Comparison of ENCODE assay signal across 25 mouse cellular contexts in the genomic region with DNA sequence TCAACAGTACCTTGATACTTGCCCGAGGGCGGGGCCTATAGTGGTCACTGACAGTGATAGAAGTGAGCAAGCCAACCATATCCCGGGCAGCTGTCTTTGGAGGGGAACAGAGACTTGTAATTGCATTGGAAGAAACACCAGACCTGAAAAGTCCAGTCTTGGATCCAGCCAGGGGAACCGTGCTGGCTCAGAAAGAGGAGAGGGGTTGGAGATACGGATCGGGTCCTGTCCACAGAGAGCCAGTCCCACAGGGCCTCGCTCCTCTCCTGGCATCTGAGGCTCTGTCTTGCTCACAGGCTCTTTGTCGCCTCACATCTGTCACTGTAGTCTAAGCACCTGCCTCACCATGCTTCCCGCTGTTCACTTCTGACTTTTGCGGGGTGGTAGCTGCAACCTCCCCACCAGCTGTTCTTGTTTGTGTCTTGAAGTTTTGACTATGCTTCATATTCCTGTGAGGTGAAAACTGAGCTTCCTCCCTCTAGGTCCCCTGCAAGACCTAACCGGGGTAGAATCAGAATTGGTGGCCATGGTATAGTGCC. TPM values are rescaled to one million over a fixed set of nuclear protein-coding genes. Genes with fewer than 3 reads are reported as not detected.
DNase-seq lines count a peak whose midpoint lies in the region; ATAC-seq and TF ChIP-seq lines count a peak whose summit lies in the region.
"Had no signal": no experiment of that assay in that cellular context is flagged by ENCODE, and none has a peak within 500 bp of the region (broad histone marks: within the 10 kb centered on the region; RNA-seq: fewer than 3 reads in every experiment).

No protein-coding gene starts in this region.

- peak overlapping the region; percentile 4; the same call in 1 of the 2 replicates for H3K4me2 ChIP-seq in midbrain, postnatal 0 days (ENCODE audit: low read depth, low read length, poor library complexity, severe bottlenecking)
- no peak overlapping the region for H3K4me2 ChIP-seq in midbrain, embryonic 14.5 days (ENCODE audit: low read length)
- H3K4me2 ChIP-seq: forebrain, embryonic 13.5 days; heart, embryonic 13.5 days; hindbrain, embryonic 14.5 days had no signal

- no peak overlapping the region for H3K27ac ChIP-seq in midbrain, postnatal 0 days (ENCODE audit: low read depth, low read length)
- no peak overlapping the region for H3K27ac ChIP-seq in midbrain, embryonic 14.5 days (replicated peaks; ENCODE audit: low read depth, low read length)
- H3K27ac ChIP-seq: embryonic facial prominence, embryonic 10.5 days; embryonic facial prominence, embryonic 13.5 days; forebrain, embryonic 10.5 days; forebrain, embryonic 13.5 days; heart, embryonic 10.5 days; heart, embryonic 13.5 days; hindbrain, embryonic 14.5 days had no signal

- ATAC-seq in midbrain, postnatal 0 days (ENCODE audit: low FRiP score): no peak
- no peak for ATAC-seq in midbrain, embryonic 14.5 days (ENCODE audit: low FRiP score, low TSS enrichment)
- ATAC-seq: CD4-positive, CD25-positive, alpha-beta regulatory T cell, adult 4 months; forebrain, embryonic 13.5 days; forebrain, embryonic 16.5 days had no signal

- H3K4me1 ChIP-seq in midbrain, postnatal 0 days (ENCODE audit: insufficient read depth, low read length): peaks cover 5% of the 10 kb centered on the region; the same call in 1 of the 2 replicates
- peaks cover 29% of the 10 kb centered on the region for H3K4me1 ChIP-seq in midbrain, embryonic 14.5 days (ENCODE audit: control insufficient read depth, insufficient read depth, low read length)

- WGBS in midbrain, postnatal 0 days: 67% methylated on average over 11 of the region's 11 CpGs
- 70% methylated on average over 11 of the region's 11 CpGs for WGBS in midbrain, embryonic 14.5 days

- no peak overlapping the region for H3K9ac ChIP-seq in midbrain, postnatal 0 days (replicated peaks; ENCODE audit: low read length, poor library complexity, severe bottlenecking)
- no peak overlapping the region for H3K9ac ChIP-seq in midbrain, embryonic 14.5 days (replicated peaks; ENCODE audit: low read length)
- H3K9ac ChIP-seq: embryonic facial prominence, embryonic 13.5 days; forebrain, embryonic 13.5 days; heart, embryonic 13.5 days; hindbrain, embryonic 14.5 days had no signal

- intact Hi-C loops in gastrocnemius, postnatal 36 days (cut with DNase I): no loop called here

- no peaks in the 10 kb centered on the region for H3K9me3 ChIP-seq in midbrain, postnatal 0 days (ENCODE audit: low read length)
- H3K9me3 ChIP-seq in midbrain, embryonic 14.5 days (ENCODE audit: control insufficient read depth, low read length): no peaks in the 10 kb centered on the region
- H3K9me3 ChIP-seq: embryonic facial prominence, embryonic 10.5 days; embryonic facial prominence, embryonic 13.5 days; forebrain, embryonic 10.5 days; forebrain, embryonic 13.5 days; heart, embryonic 10.5 days; heart, embryonic 13.5 days had no signal

- 0 out of 2 replicates have a peak, but pooled peaks cover 1% of the 10 kb centered on the region for H3K36me3 ChIP-seq in midbrain, postnatal 0 days (ENCODE audit: insufficient read depth, low read length)
- H3K36me3 ChIP-seq in midbrain, embryonic 14.5 days (ENCODE audit: control insufficient read depth, insufficient read depth, low read length): peaks cover 3% of the 10 kb centered on the region; the same call in 1 of the 2 replicates
- H3K36me3 ChIP-seq: embryonic facial prominence, embryonic 10.5 days; forebrain, embryonic 10.5 days; heart, embryonic 10.5 days had no signal

- peak; percentile 7 to 29 for DNase-seq in gastrocnemius, postnatal 36 days
- DNase-seq in gastrocnemius, adult 18-20 months (ENCODE audit: low spot score): no peak
- no peak for DNase-seq in midbrain, postnatal 0 days (ENCODE audit: low spot score)
- no peak for DNase-seq in midbrain, embryonic 14.5 days
- peak; percentile 30 for DNase-seq in thymus, postnatal 4 days
- DNase-seq in thymus, postnatal 25 days: no peak
- no peak for DNase-seq in layer of hippocampus, adult 9-10 months (ENCODE audit: low spot score)
- DNase-seq: adrenal gland, adult 2 months; adrenal gland, postnatal 14 days; cerebellum, adult 8-10 months; cerebellum, postnatal 36 days; embryo, embryonic 11 days; gastrocnemius, postnatal 10 days; heart, adult 18-20 months; heart, postnatal 14 days; heart, postnatal 4 days had no signal

- H3K27me3 ChIP-seq in midbrain, postnatal 0 days (ENCODE audit: insufficient read depth, low read length): no peaks in the 10 kb centered on the region; the same call in 1 of the 2 replicates
- peaks cover 8% of the 10 kb centered on the region; the same call in 1 of the 2 replicates for H3K27me3 ChIP-seq in midbrain, embryonic 14.5 days (ENCODE audit: control insufficient read depth, insufficient read depth, low read length)

- H3K4me3 ChIP-seq in midbrain, postnatal 0 days (ENCODE audit: low read depth, low read length): no peak overlapping the region
- H3K4me3 ChIP-seq in midbrain, embryonic 14.5 days (replicated peaks; ENCODE audit: low read depth, low read length): no peak overlapping the region
- H3K4me3 ChIP-seq: embryonic facial prominence, embryonic 13.5 days; forebrain, embryonic 10.5 days; forebrain, embryonic 13.5 days; heart, embryonic 10.5 days; heart, embryonic 13.5 days had no signal

- TF ChIP-seq CTCF in midbrain, postnatal 0 days (IDR thresholded peaks at IDR 0.05): no peak

RNA-seq across cellular contexts. Expression of a gene that starts 1.1 kb away (rescaled TPM):
- total RNA-seq in gastrocnemius, postnatal 36 days (2021): 1 to 10 TPM; 5.1 to 5.7 TPM
- 1 to 10 TPM; 4.7 to 5.4 TPM for total RNA-seq in gastrocnemius, adult 18-20 months (2021)
- 5.9 and 7.2 TPM in 2 replicates for total RNA-seq in midbrain, postnatal 0 days (2014; rRNA removed)
- 2.9 and 3.4 TPM in 2 replicates for polyA plus RNA-seq in midbrain, postnatal 0 days (2015; fragmentation: Nextera tagmentation; extraction: Ambion mirVana)
- polyA plus RNA-seq in midbrain, embryonic 14.5 days (2014; fragmentation: Nextera tagmentation; extraction: Ambion mirVana): 2.4 and 2.8 TPM in 2 replicates
- total RNA-seq: adrenal gland, postnatal 14 days; heart, adult 18-20 months; heart, postnatal 4 days had no signal
- polyA plus RNA-seq: CD4-positive, CD25-positive, alpha-beta regulatory T cell, adult 4 months; heart, embryonic 13.5 days had no signal

RNA-seq across cellular contexts. Expression of a gene that starts 2.8 kb away (rescaled TPM):
- 10 to 100 TPM; 17.8 to 19.8 TPM for total RNA-seq in gastrocnemius, postnatal 36 days (2021)
- total RNA-seq in gastrocnemius, adult 18-20 months (2021): 10 to 100 TPM; 23.2 to 24.9 TPM
- 72.2 and 85.8 TPM in 2 replicates for total RNA-seq in midbrain, postnatal 0 days (2014; rRNA removed)
- 101 and 102 TPM in 2 replicates for polyA plus RNA-seq in midbrain, postnatal 0 days (2015; fragmentation: Nextera tagmentation; extraction: Ambion mirVana)
- polyA plus RNA-seq in midbrain, embryonic 14.5 days (2014; fragmentation: Nextera tagmentation; extraction: Ambion mirVana): 71.1 and 72.7 TPM in 2 replicates

RNA-seq across cellular contexts. Expression of a gene that starts 30.2 kb away (rescaled TPM):
- total RNA-seq in gastrocnemius, postnatal 36 days (2021): 10 to 100 TPM; 19.3 to 20.1 TPM
- total RNA-seq in gastrocnemius, adult 18-20 months (2021): 10 to 100 TPM; 17.5 to 25.8 TPM
- 32.8 and 40.4 TPM in 2 replicates for total RNA-seq in midbrain, postnatal 0 days (2014; rRNA removed)
- polyA plus RNA-seq in midbrain, postnatal 0 days (2015; fragmentation: Nextera tagmentation; extraction: Ambion mirVana): 12.9 TPM in 2 replicates
- polyA plus RNA-seq in midbrain, embryonic 14.5 days (2014; fragmentation: Nextera tagmentation; extraction: Ambion mirVana): 16.1 and 21.5 TPM in 2 replicates

RNA-seq across cellular contexts. Expression of a gene that starts 30.6 kb away (rescaled TPM):
- total RNA-seq in gastrocnemius, postnatal 36 days (2021): 1 to 10 TPM; 3.9 to 7.8 TPM
- total RNA-seq in gastrocnemius, adult 18-20 months (2021): 10 to 100 TPM in 1 of 2 experiments, 1 to 10 TPM in 1; 6.3 to 11.2 TPM
- 0.94 and 2.2 TPM in 2 replicates for total RNA-seq in midbrain, postnatal 0 days (2014; rRNA removed)
- polyA plus RNA-seq in midbrain, postnatal 0 days (2015; fragmentation: Nextera tagmentation; extraction: Ambion mirVana): 2.2 and 2.3 TPM in 2 replicates
- polyA plus RNA-seq in midbrain, embryonic 14.5 days (2014; fragmentation: Nextera tagmentation; extraction: Ambion mirVana): 0.72 and 1.4 TPM in 2 replicates

RNA-seq across cellular contexts. Expression of a gene that starts 38.2 kb away (rescaled TPM):
- 10 to 100 TPM; 33.7 to 35.1 TPM for total RNA-seq in gastrocnemius, postnatal 36 days (2021)
- 10 to 100 TPM; 34.2 to 35.3 TPM for total RNA-seq in gastrocnemius, adult 18-20 months (2021)
- total RNA-seq in midbrain, postnatal 0 days (2014; rRNA removed): 55.7 and 87.6 TPM in 2 replicates
- 98.8 and 105 TPM in 2 replicates for polyA plus RNA-seq in midbrain, postnatal 0 days (2015; fragmentation: Nextera tagmentation; extraction: Ambion mirVana)
- 77.8 and 92.4 TPM in 2 replicates for polyA plus RNA-seq in midbrain, embryonic 14.5 days (2014; fragmentation: Nextera tagmentation; extraction: Ambion mirVana)

Comparison
In these comparisons a context has a peak if more than half of its experiments do, and no peak if none do; other contexts are left out.
1. DNase-seq: peak in gastrocnemius, postnatal 36 days (2 of 2) and thymus, postnatal 4 days (single experiment); none in gastrocnemius, adult 18-20 months (single experiment), midbrain, postnatal 0 days (single experiment), midbrain, embryonic 14.5 days (single experiment), thymus, postnatal 25 days (single experiment) and layer of hippocampus, adult 9-10 months (single experiment).